Mouse (Mus musculus): Measurements from ENCODE around the gene Ints4.

Gene Ints4

DNA sequence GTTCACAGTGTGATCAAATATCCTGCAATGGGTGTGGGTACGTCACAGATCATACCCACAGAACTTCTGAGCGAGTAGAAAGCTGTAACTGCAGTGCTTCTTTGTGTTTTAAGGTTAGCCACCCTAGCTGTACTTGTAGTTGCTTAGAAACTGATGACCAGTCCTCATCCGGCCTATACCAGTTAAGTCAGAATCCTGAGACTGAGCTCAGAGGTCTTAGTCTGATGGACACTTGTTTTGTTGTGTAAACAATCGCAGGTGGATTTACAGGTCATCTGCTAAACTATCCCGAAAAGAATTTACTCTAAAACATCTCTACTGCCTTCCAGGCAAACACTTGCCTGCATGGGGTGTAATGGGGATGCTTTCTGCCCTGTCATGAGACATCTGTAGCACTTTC is 55.8 kb downstream of the Ints4 start:
- DNase-seq (ENCODE audit: low spot score in 2 of 2), result no peak

DNA sequence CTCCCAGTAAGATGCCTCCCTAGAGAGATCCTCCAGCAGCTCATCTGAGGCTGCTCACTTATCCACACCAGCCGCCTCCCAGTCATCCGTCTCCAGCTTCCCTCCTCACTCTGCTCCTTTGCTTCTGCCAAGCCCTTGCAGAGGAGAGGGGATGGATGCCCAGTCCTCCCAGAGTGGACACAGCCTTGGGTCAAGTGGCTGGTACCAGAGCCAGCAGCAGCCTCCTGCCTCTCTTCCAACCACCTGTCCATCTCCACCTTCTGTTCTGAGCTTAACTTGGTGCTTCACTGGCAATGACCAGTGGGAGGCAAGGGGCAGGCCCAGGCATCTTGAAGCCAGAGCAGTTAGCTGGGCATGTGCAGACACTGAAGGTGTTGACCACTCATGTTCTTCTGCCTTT is 65.7 kb downstream of the Ints4 start:
- no peak for DNase-seq (ENCODE audit: low spot score in 2 of 2)

DNA sequence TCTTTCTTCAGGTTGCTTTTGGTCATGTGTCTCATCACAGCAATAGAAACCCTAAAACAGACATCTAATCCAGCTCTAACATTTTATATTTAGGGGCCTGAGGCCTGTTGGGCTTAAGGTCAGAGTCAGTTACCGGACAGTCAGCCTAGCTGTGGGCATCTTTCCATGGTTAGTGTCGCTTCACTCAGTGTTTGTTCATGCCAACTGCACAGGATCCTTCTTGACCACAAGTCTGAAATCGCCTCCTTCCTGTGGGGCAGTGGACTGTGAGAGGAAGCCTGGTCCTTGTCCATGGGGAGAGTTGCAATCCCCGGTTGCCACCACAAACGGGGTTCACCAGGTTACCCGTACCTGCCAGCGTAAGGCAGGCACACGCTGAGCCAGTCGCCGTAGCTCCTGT is 68.5 kb downstream of the Ints4 start:
- DNase-seq (ENCODE audit: low spot score in 2 of 2), result no peak

DNA sequence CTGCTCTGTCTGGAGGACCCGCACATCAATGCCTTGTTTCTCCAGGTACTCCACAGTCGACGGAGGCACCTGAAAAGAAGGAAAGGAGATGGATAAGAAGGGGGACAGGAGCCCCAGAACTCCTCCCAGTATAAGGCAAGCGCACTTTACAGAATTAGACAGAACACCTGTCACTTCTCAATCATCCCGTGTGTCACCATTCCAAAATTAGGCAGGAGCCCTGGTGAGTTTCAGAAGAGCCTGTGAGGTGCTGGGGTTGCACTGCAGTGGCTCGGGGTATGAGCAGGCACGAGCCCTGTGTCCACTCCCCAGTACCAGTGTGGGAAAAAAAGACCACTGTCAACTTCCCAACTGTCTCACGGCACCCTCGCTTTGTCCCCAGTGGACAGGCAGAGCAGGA is 69.9 kb downstream of the Ints4 start:
- no peak for DNase-seq (ENCODE audit: low spot score in 2 of 2)

DNA sequence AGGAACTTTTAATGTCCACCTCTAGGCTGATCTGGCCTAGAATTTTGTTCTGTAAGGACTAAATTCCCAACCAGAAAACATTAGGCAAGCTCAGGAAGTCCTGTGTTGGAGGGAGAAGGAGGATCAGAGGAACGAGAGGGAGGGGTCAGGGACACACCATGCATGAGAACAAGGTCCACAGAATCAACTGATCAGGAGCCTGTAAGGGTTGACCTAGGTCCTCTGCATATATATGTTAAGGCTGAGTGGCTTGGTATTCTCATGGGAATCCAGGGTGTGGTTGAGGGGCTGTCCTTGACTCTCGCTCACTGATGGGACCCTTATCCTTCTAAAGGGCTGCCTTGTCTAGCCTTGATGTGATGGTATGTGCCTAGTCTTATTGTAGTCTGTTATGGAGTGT is 82.8 kb downstream of the Ints4 start:
- no peak for DNase-seq (ENCODE audit: low spot score in 2 of 2)

DNA sequence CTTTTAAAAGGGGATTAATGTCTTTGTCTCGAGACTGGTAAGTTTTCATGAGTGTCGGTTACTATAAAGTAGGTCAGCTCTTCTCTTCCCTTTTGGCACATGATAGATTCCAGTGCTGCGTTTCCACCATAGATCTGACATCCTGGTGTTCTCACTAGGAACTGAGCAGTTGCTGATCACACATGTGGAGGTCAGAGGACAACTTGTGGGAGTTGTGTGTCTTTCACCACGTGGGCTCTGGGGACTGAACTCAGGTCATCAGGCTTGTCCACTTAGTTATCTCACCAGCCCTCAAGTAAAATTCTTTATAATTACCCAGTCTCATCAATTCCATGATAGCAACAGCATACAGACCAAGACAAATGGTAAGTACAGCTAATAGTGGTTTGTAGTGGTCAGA is 88.6 kb downstream of the Ints4 start:
- DNase-seq (ENCODE audit: low spot score in 2 of 2), result no peak

DNA sequence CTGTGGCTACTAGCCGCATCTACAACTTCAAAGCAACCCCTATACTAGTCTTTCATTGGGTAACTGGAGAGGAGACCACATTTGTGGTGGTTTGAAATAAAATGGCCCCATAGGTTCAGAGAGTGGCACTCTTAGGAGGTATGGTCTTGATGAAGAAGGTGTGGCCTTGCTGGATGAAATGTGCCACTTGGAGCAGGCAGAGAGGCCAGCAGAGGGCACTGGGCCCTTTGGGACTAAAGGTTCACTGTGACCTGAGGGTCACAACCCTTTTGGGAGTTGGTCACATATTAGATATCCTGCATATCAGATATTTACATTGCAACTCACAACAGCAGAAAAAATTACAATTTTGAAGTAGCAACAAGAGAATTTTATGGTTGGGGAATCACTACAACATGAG is 89.6 kb downstream of the Ints4 start:
- DNase-seq (ENCODE audit: low spot score in 2 of 2), result no peak

DNA sequence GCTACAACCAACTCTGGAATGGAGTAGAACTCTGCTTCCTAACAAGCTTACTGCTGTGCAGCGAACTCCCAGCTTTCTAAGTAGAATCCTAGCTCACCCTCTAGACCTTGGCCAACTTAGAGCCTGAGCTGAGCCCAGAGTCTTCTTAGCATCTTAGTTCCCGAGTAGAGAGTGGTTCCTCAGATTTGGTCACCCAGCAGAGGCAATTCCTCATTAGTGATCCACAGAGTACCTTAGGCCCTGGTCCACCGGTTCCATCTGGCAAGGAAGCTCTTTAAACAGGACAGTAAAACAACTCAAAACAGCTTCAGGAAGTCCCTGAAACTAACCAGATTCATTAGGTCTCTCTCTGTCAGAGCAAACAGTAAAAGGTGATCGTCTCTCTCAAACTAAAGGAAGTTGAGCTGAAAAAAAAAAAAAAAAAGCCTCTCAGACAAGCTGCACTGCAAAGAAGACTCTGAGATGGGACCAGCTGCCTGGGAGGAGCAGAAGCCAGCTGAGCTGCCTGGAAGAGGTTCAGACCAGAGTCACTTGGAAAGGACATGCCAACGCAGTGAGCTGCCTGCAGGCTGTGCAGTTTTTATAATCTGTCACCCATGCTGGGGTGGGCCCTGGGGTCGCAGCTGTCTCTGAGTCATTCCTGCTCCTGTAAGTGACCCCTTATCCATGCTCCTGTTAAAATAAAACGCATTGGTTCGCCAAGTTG is 97.8 kb downstream of the Ints4 start:
- peak in 1 of 2 experiments; percentile 37 for DNase-seq (ENCODE audit: low spot score in 2 of 2)

DNA sequence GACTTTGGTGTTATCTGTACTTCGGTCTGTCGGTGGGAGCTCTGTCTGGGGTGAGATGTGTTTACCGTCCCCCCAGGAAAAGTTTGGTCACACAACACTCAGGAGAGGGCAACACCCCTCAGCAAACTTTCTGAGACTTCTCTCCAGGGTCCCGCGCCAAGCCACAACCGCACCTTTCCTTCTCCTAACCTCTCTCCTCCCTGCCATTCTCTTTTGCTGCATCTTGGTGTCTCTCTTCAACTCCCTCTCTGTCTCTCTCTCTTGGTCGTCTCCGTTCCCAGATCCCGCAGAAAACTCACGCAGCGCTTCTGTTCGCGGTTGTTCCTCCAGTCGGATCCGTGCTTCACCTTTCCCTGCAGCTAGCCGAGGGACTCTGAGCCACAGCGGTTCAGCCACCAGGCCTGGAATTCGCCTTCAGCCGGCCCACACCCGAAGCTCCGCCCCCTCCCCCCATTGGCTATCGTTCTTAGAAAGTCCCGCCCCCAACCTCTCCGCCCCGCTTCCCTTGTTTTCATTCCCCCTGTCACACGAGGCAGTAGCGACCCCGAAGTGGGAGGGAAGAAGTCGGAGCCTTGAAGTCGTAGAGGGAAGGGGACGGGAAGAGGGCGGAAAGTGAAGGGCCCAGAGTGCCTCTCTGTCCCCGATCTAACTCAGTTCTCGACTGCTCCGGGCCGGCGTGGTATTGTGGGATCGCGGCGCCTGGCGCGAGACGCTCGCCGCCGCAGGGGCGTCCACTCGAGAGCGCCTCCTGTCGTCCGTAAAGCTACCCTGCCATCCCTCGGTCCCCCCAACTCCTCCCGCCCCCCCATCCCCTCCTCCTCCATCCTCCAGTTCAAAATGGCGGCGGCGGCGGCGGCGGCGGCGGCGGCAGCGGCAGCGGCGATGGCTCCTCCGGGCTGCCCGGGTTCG is 98.6 kb downstream of the Ints4 start, which contains the start of the genes Aamdc and Rsf1:
Gene Aamdc (minus strand): TSS at position 431 of the 909 bp plus-strand sequence.
Gene Rsf1 (plus strand): TSS at position 823 of the 909 bp plus-strand sequence.
- DNase-seq (ENCODE audit: low spot score in 2 of 2), result peak; percentile 95

DNA sequence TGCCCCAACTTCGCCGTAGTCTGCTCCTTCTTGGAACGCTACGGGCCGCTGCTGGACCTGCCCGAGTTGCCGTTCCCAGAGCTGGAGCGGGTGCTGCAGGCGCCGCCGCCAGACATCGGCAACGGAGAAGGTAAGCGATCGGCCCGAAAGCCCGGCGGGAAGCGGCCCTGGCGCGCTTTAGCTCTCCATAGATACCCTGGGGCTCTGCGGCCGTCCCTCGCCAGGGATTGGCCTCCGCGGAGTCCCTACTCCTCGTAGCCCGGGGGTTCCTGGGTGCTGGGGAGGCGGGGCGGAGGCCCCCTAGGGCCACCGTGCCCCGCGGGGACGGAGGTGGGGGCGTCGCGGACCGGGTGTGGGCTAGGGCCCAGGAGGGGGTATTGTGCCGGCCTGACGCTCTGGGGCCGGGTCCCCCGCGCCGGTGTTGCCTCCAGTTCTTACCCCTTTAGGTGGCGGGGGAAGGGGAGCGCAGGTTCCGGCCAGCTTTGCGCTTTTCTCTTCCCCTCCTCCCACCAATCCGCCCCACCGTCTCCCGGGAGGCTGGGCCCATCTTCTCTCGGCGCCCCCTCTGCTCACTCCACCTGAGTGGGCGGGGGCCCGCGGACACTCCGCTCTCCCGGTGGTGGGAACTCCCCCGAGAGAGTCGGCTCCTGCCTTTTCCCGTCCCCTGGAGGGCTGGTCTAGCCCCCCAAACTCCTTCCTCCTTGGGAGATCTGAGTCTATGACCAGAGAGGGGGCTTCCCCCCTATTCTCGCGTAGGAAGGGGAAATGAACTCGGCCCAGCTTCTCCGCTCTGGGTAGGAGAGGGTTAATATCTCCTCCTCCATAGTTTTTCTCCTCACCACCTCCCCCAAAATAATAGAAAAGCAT is 99.5 kb downstream of the Ints4 start:
- DNase-seq (ENCODE audit: low spot score in 2 of 2), result peak; percentile 45 to 60

DNA sequence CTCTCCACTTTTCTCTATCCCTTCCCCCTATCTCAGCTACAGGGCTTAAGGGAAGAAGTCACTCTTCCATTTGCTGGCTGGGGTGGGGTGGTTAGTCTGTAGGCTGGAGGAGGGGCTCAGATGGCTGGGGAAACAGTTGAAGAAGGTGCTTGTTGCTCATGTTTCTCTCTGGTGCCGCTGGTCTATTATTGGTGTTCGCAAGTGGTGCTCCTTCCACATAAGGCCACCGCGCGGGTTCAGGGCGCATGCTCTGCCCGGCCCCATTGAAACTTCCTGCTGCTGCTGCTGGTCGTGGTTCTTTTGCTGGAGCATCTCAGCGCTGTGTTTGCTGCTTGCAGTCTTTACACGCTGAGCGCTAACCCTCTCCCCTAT is 100.1 kb downstream of the Ints4 start:
- peak; percentile 81 to 82 for DNase-seq (ENCODE audit: low spot score in 2 of 2)

DNA sequence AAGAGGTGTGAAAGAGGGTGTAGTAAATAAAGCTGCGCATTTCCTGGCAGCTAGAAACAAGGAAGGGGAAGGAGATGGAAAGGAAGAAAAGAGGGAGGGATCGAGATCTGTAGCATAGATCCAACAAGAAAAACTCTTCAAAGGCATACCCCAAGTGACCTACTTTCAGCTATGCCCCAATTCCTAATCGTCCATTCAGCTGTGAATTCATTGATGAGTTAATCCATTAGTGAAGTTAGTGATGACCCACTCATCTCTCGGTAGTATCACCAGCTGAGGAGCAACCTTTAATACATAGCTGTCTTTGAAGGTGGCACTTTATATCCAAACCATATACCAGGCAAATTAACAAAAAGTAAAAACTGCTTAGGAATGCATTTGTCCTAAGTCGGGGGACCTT is 107.8 kb downstream of the Ints4 start:
- DNase-seq (ENCODE audit: low spot score in 2 of 2), result no peak

DNA sequence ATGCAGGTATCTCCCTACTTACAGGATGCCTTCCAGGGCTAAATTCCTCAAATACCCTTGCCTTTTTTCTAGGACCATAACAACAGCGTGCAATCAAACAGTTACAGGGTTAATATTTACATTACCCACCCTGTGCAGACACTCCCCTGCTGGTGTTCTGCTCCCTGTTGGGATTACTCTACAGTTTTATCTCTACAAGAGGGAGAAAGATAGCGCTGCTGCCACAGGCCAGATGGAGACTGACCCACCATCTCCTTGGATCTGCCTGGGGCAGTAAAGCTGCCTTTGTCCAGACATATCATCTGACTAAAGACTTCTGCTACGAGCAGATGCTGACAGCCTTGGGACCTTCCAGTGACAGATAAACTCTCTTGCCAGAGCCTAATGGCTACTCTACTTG is 109.7 kb downstream of the Ints4 start:
- no peak for DNase-seq (ENCODE audit: low spot score in 2 of 2)

Measured in frontal cortex, postnatal 36 days (tissue).